Mouse (Mus musculus) layer of hippocampus, adult 9-11 months (tissue): ENCODE data around the gene Pdzd7.

Source experiments
- DNase-seq: peaks from one replicate; pipeline ENCODE4 v3.0.0; 2022

Pdzd7 gene

GRCm38 (mm10) chr19:45045651-45046050, at the start of gene Pdzd7:
Pdzd7 (minus strand) TSS chr19:45045717.
- no peak for DNase-seq

- no peak for DNase-seq
These were observed 36.5 kb upstream of the Pdzd7 start for GRCm38 (mm10) chr19:45081841-45082550.

GRCm38 (mm10) chr19:45081279-45081678, 35.8 kb upstream of the Pdzd7 start:
- no peak for DNase-seq

GRCm38 (mm10) chr19:45080711-45081110, 35.2 kb upstream of the Pdzd7 start:
- DNase-seq: no peak

GRCm38 (mm10) chr19:45079769-45080515, 34.4 kb upstream of the Pdzd7 start:
- no peak for DNase-seq

GRCm38 (mm10) chr19:45078971-45079764, 33.7 kb upstream of the Pdzd7 start:
- DNase-seq: no peak

GRCm38 (mm10) chr19:45077742-45078645, 32.5 kb upstream of the Pdzd7 start:
- DNase-seq: no peak

GRCm38 (mm10) chr19:45076586-45077510, 31.3 kb upstream of the Pdzd7 start:
- DNase-seq: no peak

- DNase-seq: no peak
These were observed 30.6 kb upstream of the Pdzd7 start for GRCm38 (mm10) chr19:45076036-45076575.

GRCm38 (mm10) chr19:45075323-45076035, 30.0 kb upstream of the Pdzd7 start:
- DNase-seq: no peak

GRCm38 (mm10) chr19:45074580-45075322, 29.2 kb upstream of the Pdzd7 start, which contains the start of gene Kazald1:
Kazald1 (plus strand) TSS chr19:45075241.
- peak; percentile 91 for DNase-seq

GRCm38 (mm10) chr19:45073871-45074542, 28.5 kb upstream of the Pdzd7 start:
- no peak for DNase-seq

GRCm38 (mm10) chr19:45067758-45068510, 22.4 kb upstream of the Pdzd7 start:
- DNase-seq: no peak

GRCm38 (mm10) chr19:45067170-45067569, 21.7 kb upstream of the Pdzd7 start:
- DNase-seq: no peak

- DNase-seq: no peak
These were observed 19.7 kb upstream of the Pdzd7 start for GRCm38 (mm10) chr19:45065226-45065625.

- no peak for DNase-seq
These were observed 18.2 kb upstream of the Pdzd7 start for GRCm38 (mm10) chr19:45063565-45064292.

GRCm38 (mm10) chr19:45058841-45059240, 13.3 kb upstream of the Pdzd7 start:
- DNase-seq: no peak
